Mouse (Mus musculus) gastrocnemius, adult 8-10 months (tissue): ENCODE measurements around the gene Mpc1. TPM values are rescaled to one million over a fixed set of nuclear protein-coding genes. Genes with fewer than 3 reads are reported as not detected.
"Not testable (repeated sequence)": the region's sequence is repeated elsewhere in the genome, so short reads cannot be mapped to it uniquely, and the experiment has no call there.

Experiments
- DNase-seq, 2 experiments: peaks; one replicate each; pipeline ENCODE4 v3.0.0; 2022; ENCODE audit warnings: low spot score in 2 of 2
- total RNA-seq, 4 experiments: library from RNA; stranded (reverse); gene quantifications; 2 replicates each; pipeline ENCODE4 v1.2.4; 2022

The Mpc1 gene
- total RNA-seq, 4 experiments from 2014 or later: 425 to 485 (median 461) TPM

DNA sequence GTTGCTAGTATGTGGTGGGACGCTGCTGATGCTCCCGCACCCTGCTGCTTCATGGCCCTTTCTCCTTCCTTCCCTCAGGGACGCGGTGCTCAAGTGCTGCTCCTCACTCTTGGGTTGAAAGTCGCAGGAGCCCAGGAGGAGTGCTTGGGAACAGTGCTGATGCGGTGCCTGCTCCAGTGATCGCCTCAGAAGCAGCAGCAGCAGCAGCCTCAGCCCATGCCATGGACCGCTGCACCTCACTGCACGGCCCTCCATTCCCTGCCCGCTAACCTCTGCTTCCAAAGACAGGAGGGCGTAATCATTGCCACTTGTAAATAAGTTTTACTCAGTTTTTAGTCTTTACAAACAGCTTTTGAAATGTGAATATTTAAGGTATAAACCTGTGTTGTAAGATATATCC, 44.2 kb downstream of the Mpc1 start:
- not testable (repeated sequence) for DNase-seq

DNA sequence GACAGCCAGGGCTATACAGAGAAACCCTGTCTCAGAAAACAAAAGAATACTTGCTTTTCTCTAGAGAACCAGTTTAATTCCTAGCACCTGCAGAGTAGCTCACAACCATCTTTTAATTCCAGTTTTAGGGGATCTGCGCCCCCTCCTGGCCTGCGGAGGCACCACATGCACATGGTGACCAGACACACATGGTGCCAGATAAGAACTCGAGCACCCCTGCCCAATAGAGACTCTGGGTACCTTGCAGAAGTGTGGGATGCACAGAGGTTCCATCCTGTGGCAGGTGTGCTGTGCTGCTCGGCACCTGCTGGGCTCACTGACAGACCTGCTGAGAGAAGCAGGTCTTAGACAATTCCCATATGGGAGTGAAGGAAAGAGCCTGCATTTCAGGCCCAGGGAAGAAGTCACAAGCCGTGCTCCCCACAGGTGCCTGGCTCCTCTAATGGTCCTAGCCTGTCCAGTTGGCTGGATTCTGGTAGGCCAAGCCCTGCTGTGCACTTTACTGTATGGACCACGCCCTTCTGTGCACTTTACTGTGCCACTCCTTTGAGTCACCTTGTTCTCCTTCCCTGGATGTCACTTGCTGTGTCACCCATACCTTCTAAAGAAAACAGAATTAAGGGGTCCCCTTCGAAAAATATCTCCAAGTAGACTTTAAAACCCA, 45.9 kb downstream of the Mpc1 start:
- no peak for DNase-seq

DNA sequence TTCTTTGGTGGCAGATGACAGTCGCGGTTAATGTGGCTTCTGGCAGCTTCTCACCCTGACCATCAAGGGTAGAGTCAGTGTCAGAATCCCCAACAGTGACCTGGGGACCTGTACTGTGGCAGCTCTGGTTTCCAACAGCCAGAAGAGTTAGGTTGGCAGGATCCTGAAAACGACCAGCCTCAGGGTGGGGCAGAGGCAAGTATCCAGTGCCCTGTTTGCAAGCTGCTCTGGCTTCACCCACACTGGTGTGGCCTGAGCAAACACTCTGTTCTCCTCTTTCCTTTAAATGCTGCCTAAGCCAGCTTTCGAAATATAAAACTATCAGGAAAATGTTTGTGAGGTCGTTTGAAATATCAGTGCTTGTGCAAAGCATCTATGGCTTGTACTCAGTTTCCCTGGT, 47.9 kb downstream of the Mpc1 start:
- DNase-seq: no peak

DNA sequence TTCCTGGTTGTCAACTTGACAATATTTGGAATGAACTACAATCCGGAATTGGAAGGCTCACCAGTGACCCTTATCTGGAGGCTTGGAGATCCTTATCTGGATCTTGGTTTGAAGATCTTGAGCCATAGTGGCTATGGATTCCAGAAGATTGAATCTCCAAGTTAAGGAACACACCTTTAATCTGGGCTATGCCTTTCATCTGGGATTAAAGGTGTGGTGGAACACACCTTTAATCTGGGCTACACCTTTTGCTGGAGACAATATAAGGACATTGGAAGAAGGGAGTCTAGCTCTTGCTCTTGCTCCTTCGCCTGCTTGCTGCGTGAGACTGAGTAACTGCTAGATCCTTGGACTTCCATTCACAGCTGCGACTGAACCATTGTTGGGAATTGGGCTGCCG, 54.5 kb downstream of the Mpc1 start, which contains the start of gene Prr18:
Gene Prr18 (plus strand): TSS at position 301 of the 400 bp plus-strand sequence.
- DNase-seq: not testable (repeated sequence)

DNA sequence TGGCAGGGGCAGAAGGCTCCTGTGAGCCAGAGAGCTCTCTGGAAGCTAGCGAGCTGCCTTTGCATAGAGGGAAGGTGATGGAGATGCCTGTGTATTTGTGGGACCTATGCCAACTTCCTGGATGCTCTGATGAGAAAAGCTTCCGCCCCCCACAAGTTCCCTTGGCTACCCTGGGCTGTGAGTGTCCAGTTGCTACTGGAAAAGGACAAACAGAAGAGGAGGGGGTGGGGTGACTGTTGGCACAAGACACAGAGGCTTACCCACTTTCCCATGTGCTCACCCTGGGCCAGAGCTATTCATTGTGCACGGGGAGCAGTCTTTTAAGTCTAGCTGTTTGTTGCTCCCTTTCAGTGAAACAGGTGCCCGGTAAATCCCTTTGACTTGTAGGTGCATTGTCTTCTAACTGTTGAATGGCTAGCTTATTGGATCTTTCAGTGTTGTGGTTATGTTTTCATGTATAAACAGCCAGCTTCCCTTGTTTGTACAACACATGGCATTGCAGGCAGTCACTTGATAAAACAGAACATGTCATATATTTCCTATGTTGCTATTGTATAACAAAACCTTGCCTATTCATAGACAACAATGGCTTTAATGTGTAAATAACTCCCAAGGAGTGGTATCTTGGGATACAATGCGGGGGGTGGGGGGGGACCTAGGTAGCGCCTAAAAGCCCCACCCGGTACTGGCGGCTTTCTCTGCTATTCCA, 57.1 kb downstream of the Mpc1 start:
- DNase-seq: no peak

DNA sequence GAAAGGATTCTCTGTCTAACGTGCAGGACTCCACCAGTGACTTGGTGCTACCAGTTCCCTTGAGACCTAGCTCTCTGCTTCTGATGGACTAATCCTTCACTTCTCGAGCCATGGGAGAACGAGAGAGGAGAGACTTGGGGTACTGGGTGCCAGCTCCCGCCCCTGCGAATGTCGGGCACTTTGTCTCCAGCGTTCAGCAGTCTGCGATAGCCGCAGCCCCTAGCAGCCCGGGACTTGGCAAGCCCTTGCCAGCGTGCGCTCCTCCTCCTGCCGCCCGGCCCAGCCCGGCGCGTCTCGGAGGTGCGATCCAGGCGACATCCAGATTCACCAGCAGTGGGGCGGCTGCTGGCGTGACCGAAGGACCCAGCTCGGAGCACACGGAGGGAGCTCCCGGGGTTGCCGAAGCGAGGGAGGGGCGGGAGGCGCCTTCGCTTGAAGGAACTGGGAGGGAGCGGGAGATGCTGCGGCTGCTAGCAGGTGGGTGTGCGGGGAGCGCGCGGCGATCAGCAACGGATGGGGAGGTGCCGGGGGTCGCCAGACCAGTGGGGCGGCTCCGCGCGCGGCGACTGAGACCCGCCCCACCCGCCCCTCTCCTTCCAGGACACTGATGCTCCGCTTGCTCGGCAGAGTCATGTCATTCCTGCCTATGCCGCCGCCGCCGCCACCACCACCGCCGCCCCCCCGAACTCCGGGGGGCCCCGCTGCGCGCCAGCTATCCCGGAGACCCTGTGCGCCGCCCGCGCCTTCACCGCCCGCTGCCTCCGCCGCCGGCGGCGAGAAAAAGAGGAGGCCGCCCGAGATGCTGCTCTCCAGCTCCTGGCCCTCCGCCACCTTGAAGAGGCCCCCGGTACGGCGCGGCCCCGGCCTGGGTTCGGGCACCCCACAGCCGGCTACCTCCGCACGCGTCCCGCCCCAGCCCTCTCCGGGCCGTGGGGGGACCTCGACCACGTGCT, 58.0 kb downstream of the Mpc1 start:
- no peak for DNase-seq

DNA sequence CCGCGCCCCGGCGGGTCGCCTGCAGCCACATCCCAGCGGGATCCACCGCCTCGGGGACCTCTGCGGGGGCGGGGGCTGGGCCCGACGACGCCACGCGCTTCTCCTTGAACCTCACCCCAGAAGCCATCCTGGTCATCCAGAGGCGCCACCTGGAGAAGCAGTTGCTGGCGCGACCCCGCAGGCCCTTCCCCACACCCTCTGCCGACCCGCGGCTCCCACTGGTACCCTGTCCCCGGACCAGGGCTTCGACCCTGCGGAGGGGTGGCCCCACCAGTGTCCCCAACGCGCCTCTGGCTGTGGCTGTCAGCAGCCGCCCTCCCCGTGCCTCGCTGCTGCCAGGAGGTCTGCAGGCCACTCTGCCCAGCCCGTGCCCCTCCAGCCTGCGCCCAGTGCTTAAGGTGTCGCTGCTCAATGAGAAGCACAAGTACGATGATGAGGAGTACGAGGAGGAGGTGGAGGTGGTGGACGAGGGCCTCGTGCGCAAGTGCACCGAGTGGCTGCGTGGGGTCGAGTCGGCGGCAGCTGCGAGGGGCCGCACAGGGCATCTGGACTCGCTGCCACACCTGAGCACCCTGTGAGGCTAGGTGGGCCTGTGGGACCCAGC, 58.8 kb downstream of the Mpc1 start:
- DNase-seq: no peak

DNA sequence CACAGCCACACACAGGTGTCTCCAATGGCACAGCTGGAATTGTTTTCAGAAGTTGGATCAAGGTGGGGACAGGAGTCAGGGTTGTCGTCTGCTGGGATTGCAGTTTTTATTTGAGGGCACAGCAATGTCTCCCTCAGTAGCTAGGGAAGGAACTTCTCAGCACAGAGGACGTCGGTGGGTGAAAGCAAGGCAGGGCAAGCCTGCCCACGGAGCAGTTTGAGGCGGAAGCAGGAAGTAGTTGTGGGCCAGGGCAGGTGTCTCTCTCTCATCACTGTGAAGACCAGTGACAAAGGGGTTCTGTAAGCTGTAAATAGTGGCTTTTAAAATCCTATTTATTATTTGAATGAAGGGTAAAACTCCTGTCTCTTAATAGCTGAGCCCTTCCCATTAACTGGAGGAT, 60.0 kb downstream of the Mpc1 start:
- DNase-seq: no peak

DNA sequence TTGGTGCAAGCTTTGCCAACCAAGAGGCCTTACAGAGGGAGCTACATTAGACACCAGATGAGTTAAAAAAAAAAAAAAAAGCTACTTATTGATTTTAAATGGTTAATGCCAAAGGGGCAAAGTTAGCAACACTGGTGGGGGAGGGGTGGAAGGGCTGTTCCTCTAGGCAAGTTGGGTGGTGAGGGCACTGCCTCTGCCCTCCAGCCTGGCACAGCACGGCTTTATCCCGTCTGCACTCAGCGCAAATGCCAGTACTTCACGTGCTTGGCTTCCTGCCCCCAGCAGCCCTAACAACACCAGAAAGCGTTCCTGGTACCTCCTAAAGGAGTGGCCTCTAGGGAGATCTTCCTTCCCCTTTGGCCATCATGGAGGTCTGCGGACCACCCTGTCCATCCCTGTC, 60.7 kb downstream of the Mpc1 start:
- no peak for DNase-seq

Other genes with a start within 250 kb of the Mpc1 start
- under 1 TPM in 2 of 4 experiments, not detected in 2; 0.15 to 0.54 TPM for gene Gm49673, start 135.1 kb upstream of the Mpc1 start, total RNA-seq
- 10 to 100 TPM; 15.2 to 21.7 (median 18.0) TPM for gene Rnaset2a, start 134.8 kb upstream of the Mpc1 start, total RNA-seq
- gene Fgfr1op, start 117.4 kb upstream of the Mpc1 start, total RNA-seq: 10 to 100 TPM; 14.6 to 19.1 (median 15.8) TPM
- not detected for gene Ccr6, start 46.9 kb upstream of the Mpc1 start, total RNA-seq
- gene Sft2d1, start 28.2 kb downstream of the Mpc1 start, total RNA-seq: 1 to 10 TPM; 7.1 to 8.1 (median 7.7) TPM
- gene Prr18, start 54.6 kb downstream of the Mpc1 start, total RNA-seq: under 1 TPM in 3 of 4 experiments, not detected in 1; 0.08 to 0.46 (median 0.10) TPM
- not detected for gene T2, start 73.1 kb downstream of the Mpc1 start, total RNA-seq
- gene T, start 151.5 kb downstream of the Mpc1 start, total RNA-seq: not detected
- 1 to 10 TPM; 1.5 to 4.4 (median 2.8) TPM for gene Pde10a, start 242.5 kb downstream of the Mpc1 start, total RNA-seq